ENCODE assay signal across 14 mouse cellular contexts in genomic region chr11:77507426-77507825, GRCm38 (mm10). TPM values are rescaled to one million over a fixed set of nuclear protein-coding genes. Genes with fewer than 3 reads are reported as not detected.
DNase-seq lines count a peak whose midpoint lies in the region; ATAC-seq and TF ChIP-seq lines count a peak whose summit lies in the region.
"Had no signal": no experiment of that assay in that cellular context is flagged by ENCODE, and none has a peak within 500 bp of the region (broad histone marks: within the 10 kb centered on the region; RNA-seq: fewer than 3 reads in every experiment).

No protein-coding gene starts in this region.

- WGBS in forebrain, embryonic 10.5 days = 78% methylated on average over 4 of the region's 4 CpGs
- 75% methylated on average over 4 of the region's 4 CpGs for WGBS in forebrain, embryonic 14.5 days
- WGBS in embryonic facial prominence, embryonic 15.5 days = 74% methylated on average over 4 of the region's 4 CpGs
- 74% methylated on average over 4 of the region's 4 CpGs for WGBS in limb, embryonic 12.5 days
- 71% methylated on average over 4 of the region's 4 CpGs for WGBS in thymus, adult 2 months

- H3K27ac ChIP-seq in forebrain, embryonic 10.5 days = no peak overlapping the region
- no peak overlapping the region for H3K27ac ChIP-seq in forebrain, embryonic 14.5 days (ENCODE audit: low read depth, low read length)
- H3K27ac ChIP-seq in embryonic facial prominence, embryonic 15.5 days (replicated peaks) = peak overlapping the region; percentile 60
- peak overlapping the region; percentile 30 for H3K27ac ChIP-seq in limb, embryonic 12.5 days
- no peak overlapping the region for H3K27ac ChIP-seq in thymus, adult 2 months (ENCODE audit: control insufficient read depth, insufficient read depth, low read length)

- no peak overlapping the region for H3K9ac ChIP-seq in forebrain, embryonic 14.5 days (ENCODE audit: low read length)
- H3K9ac ChIP-seq in embryonic facial prominence, embryonic 15.5 days = no peak overlapping the region
- H3K9ac ChIP-seq in limb, embryonic 12.5 days (replicated peaks) = no peak overlapping the region

- DNase-seq in forebrain, embryonic 10.5 days (ENCODE audit: extremely low spot score, low spot score) = no peak
- DNase-seq in forebrain, embryonic 14.5 days (ENCODE audit: low spot score) = no peak
- peak; percentile 17 for DNase-seq in kidney, adult 11 months
- no peak for DNase-seq in kidney, adult 9 months
- DNase-seq in adrenal gland, postnatal 10 days = no peak
- DNase-seq in thymus, adult 2 months = no peak

- H3K27me3 ChIP-seq in forebrain, embryonic 10.5 days (ENCODE audit: poor library complexity, severe bottlenecking) = peaks cover 11% of the 10 kb centered on the region
- no peaks in the 10 kb centered on the region for H3K27me3 ChIP-seq in forebrain, embryonic 14.5 days (replicated peaks; ENCODE audit: control insufficient read depth, insufficient read depth, low read length)
- H3K27me3 ChIP-seq in embryonic facial prominence, embryonic 15.5 days = no peaks in the 10 kb centered on the region
- H3K27me3 ChIP-seq in limb, embryonic 12.5 days = no peaks in the 10 kb centered on the region
- H3K27me3 ChIP-seq in thymus, adult 2 months (ENCODE audit: control insufficient read depth, insufficient read depth, low read length) = no peaks in the 10 kb centered on the region

- ATAC-seq in forebrain, embryonic 14.5 days = no peak
- ATAC-seq in embryonic facial prominence, embryonic 15.5 days (ENCODE audit: insufficient number of reproducible peaks, low FRiP score, low TSS enrichment, low read depth) = no peak
- ATAC-seq in limb, embryonic 12.5 days (ENCODE audit: insufficient number of reproducible peaks, insufficient read depth, low FRiP score, low TSS enrichment, low read depth) = no peak

- H3K4me1 ChIP-seq in forebrain, embryonic 10.5 days = peaks cover 38% of the 10 kb centered on the region
- peaks cover 7% of the 10 kb centered on the region for H3K4me1 ChIP-seq in forebrain, embryonic 14.5 days (ENCODE audit: control insufficient read depth, insufficient read depth, low read length)
- H3K4me1 ChIP-seq in embryonic facial prominence, embryonic 15.5 days = peaks cover 48% of the 10 kb centered on the region
- H3K4me1 ChIP-seq in limb, embryonic 12.5 days (replicated peaks) = peaks cover 15% of the 10 kb centered on the region
- H3K4me1 ChIP-seq in thymus, adult 2 months (replicated peaks; ENCODE audit: control insufficient read depth, insufficient read depth, low read length) = peaks cover 7% of the 10 kb centered on the region

- no peak overlapping the region for H3K4me2 ChIP-seq in forebrain, embryonic 14.5 days (ENCODE audit: low read length)
- no peak overlapping the region for H3K4me2 ChIP-seq in embryonic facial prominence, embryonic 15.5 days (replicated peaks)
- no peak overlapping the region for H3K4me2 ChIP-seq in limb, embryonic 12.5 days

- no peak for TF ChIP-seq POLR2A in thymus, adult 2 months (IDR thresholded peaks at IDR 0.05; ENCODE audit: control insufficient read depth, extremely low read depth, insufficient read depth, low read length, poor library complexity)

- no peaks in the 10 kb centered on the region for H3K9me3 ChIP-seq in forebrain, embryonic 10.5 days
- no peaks in the 10 kb centered on the region for H3K9me3 ChIP-seq in forebrain, embryonic 14.5 days (replicated peaks; ENCODE audit: control insufficient read depth, low read length)
- H3K9me3 ChIP-seq in embryonic facial prominence, embryonic 15.5 days (replicated peaks) = no peaks in the 10 kb centered on the region
- no peaks in the 10 kb centered on the region for H3K9me3 ChIP-seq in limb, embryonic 12.5 days

- TF ChIP-seq CTCF in thymus, adult 2 months (IDR thresholded peaks at IDR 0.05; ENCODE audit: borderline replicate concordance, control insufficient read depth, extremely low read depth, insufficient read depth, low read length, poor library complexity) = no peak

- peak overlapping the region; percentile 9; the same call in 1 of the 2 replicates for H3K4me3 ChIP-seq in forebrain, embryonic 10.5 days
- H3K4me3 ChIP-seq in forebrain, embryonic 14.5 days (ENCODE audit: low read depth, low read length) = no peak overlapping the region
- no peak overlapping the region for H3K4me3 ChIP-seq in embryonic facial prominence, embryonic 15.5 days (replicated peaks)
- no peak overlapping the region for H3K4me3 ChIP-seq in limb, embryonic 12.5 days (replicated peaks)
- no peak overlapping the region for H3K4me3 ChIP-seq in thymus, adult 2 months (ENCODE audit: control insufficient read depth, insufficient read depth, low read length)

- H3K36me3 ChIP-seq in forebrain, embryonic 10.5 days (replicated peaks) = peaks cover 80% of the 10 kb centered on the region
- peaks cover 57% of the 10 kb centered on the region for H3K36me3 ChIP-seq in forebrain, embryonic 14.5 days (ENCODE audit: control insufficient read depth, insufficient read depth, low read length)
- peaks cover 58% of the 10 kb centered on the region for H3K36me3 ChIP-seq in embryonic facial prominence, embryonic 15.5 days
- peaks cover 79% of the 10 kb centered on the region for H3K36me3 ChIP-seq in limb, embryonic 12.5 days
- H3K36me3 ChIP-seq in thymus, adult 2 months (ENCODE audit: control insufficient read depth, insufficient read depth, low read length) = peaks cover 28% of the 10 kb centered on the region

RNA-seq across cellular contexts. Expression of gene Abhd15, which starts 7.5 kb away (rescaled TPM):
- polyA plus RNA-seq in forebrain, embryonic 10.5 days (2016; fragmentation: Nextera tagmentation; extraction: Ambion mirVana) = 4.7 and 5.5 TPM in 2 replicates
- 1.2 and 1.8 TPM in 2 replicates for polyA plus RNA-seq in forebrain, embryonic 14.5 days (2014; fragmentation: Nextera tagmentation; extraction: Ambion mirVana)
- polyA plus RNA-seq in embryonic facial prominence, embryonic 15.5 days (2015; fragmentation: Nextera tagmentation; extraction: Ambion mirVana) = 3.5 and 3.9 TPM in 2 replicates
- 1.5 and 2.4 TPM in 2 replicates for polyA plus RNA-seq in limb, embryonic 12.5 days (2016; fragmentation: Nextera tagmentation; extraction: Ambion mirVana)
- total RNA-seq in adrenal gland, postnatal 10 days (2021) = 10 to 100 TPM; 26.1 to 27.5 TPM
- polyA plus RNA-seq in thymus, adult 2 months (2012; rRNA removed) = 14.2 and 18.9 TPM in 2 replicates

RNA-seq across cellular contexts. Expression of gene Trp53i13, which starts 8.4 kb away (rescaled TPM):
- polyA plus RNA-seq in forebrain, embryonic 10.5 days (2016; fragmentation: Nextera tagmentation; extraction: Ambion mirVana) = 30.4 and 32.7 TPM in 2 replicates
- polyA plus RNA-seq in forebrain, embryonic 14.5 days (2014; fragmentation: Nextera tagmentation; extraction: Ambion mirVana) = 16.3 and 16.6 TPM in 2 replicates
- polyA plus RNA-seq in embryonic facial prominence, embryonic 15.5 days (2015; fragmentation: Nextera tagmentation; extraction: Ambion mirVana) = 61.8 and 63.9 TPM in 2 replicates
- 49.1 and 53.2 TPM in 2 replicates for polyA plus RNA-seq in limb, embryonic 12.5 days (2016; fragmentation: Nextera tagmentation; extraction: Ambion mirVana)
- 10 to 100 TPM; 12.9 to 13.2 TPM for total RNA-seq in adrenal gland, postnatal 10 days (2021)
- 72.7 and 74.2 TPM in 2 replicates for polyA plus RNA-seq in thymus, adult 2 months (2012; rRNA removed)
- total RNA-seq: monocyte, adult 5-6 weeks had no signal

RNA-seq across cellular contexts. Expression of gene Gm10392, which starts 11.6 kb away (rescaled TPM):
- 0.10 TPM in 2 replicates for polyA plus RNA-seq in forebrain, embryonic 10.5 days (2016; fragmentation: Nextera tagmentation; extraction: Ambion mirVana)
- not detected in 2 replicates for polyA plus RNA-seq in forebrain, embryonic 14.5 days (2014; fragmentation: Nextera tagmentation; extraction: Ambion mirVana)
- 0.29 and 0.39 TPM in 2 replicates for polyA plus RNA-seq in embryonic facial prominence, embryonic 15.5 days (2015; fragmentation: Nextera tagmentation; extraction: Ambion mirVana)
- not detected in 2 replicates for polyA plus RNA-seq in limb, embryonic 12.5 days (2016; fragmentation: Nextera tagmentation; extraction: Ambion mirVana)
- not detected for total RNA-seq in adrenal gland, postnatal 10 days (2021)
- 3.2 and 3.6 TPM in 2 replicates for polyA plus RNA-seq in thymus, adult 2 months (2012; rRNA removed)
- total RNA-seq: adrenal gland, adult 2 months; heart, postnatal 36 days; left cerebral cortex, postnatal 10 days; monocyte, adult 5-6 weeks had no signal
- polyA plus RNA-seq: adrenal gland, adult 2 months; frontal cortex, adult 2 months; large intestine, adult 2 months had no signal

RNA-seq across cellular contexts. Expression of gene Git1, which starts 14.1 kb away (rescaled TPM):
- polyA plus RNA-seq in forebrain, embryonic 10.5 days (2016; fragmentation: Nextera tagmentation; extraction: Ambion mirVana) = 12.2 and 12.8 TPM in 2 replicates
- polyA plus RNA-seq in forebrain, embryonic 14.5 days (2014; fragmentation: Nextera tagmentation; extraction: Ambion mirVana) = 16.3 and 18.7 TPM in 2 replicates
- polyA plus RNA-seq in embryonic facial prominence, embryonic 15.5 days (2015; fragmentation: Nextera tagmentation; extraction: Ambion mirVana) = 11.7 and 12.5 TPM in 2 replicates
- polyA plus RNA-seq in limb, embryonic 12.5 days (2016; fragmentation: Nextera tagmentation; extraction: Ambion mirVana) = 10.2 and 10.3 TPM in 2 replicates
- total RNA-seq in adrenal gland, postnatal 10 days (2021) = 10 to 100 TPM; 49.7 to 57.8 TPM
- polyA plus RNA-seq in thymus, adult 2 months (2012; rRNA removed) = 99.0 and 100 TPM in 2 replicates

RNA-seq across cellular contexts. Expression of gene Ankrd13b, which starts 17.9 kb away (rescaled TPM):
- 9.2 and 9.4 TPM in 2 replicates for polyA plus RNA-seq in forebrain, embryonic 10.5 days (2016; fragmentation: Nextera tagmentation; extraction: Ambion mirVana)
- 25.3 and 32.7 TPM in 2 replicates for polyA plus RNA-seq in forebrain, embryonic 14.5 days (2014; fragmentation: Nextera tagmentation; extraction: Ambion mirVana)
- 8.9 and 10.4 TPM in 2 replicates for polyA plus RNA-seq in embryonic facial prominence, embryonic 15.5 days (2015; fragmentation: Nextera tagmentation; extraction: Ambion mirVana)
- 12.9 and 13.1 TPM in 2 replicates for polyA plus RNA-seq in limb, embryonic 12.5 days (2016; fragmentation: Nextera tagmentation; extraction: Ambion mirVana)
- total RNA-seq in adrenal gland, postnatal 10 days (2021) = 10 to 100 TPM in 1 of 2 experiments, 1 to 10 TPM in 1; 8.3 to 13.4 TPM
- 47.4 and 52.7 TPM in 2 replicates for polyA plus RNA-seq in thymus, adult 2 months (2012; rRNA removed)
- total RNA-seq: monocyte, adult 5-6 weeks had no signal

Comparison
In these comparisons a context has a peak if more than half of its experiments do, and no peak if none do; other contexts are left out.
1. H3K27ac ChIP-seq: peak in embryonic facial prominence, embryonic 15.5 days (single experiment) and limb, embryonic 12.5 days (single experiment); none in forebrain, embryonic 10.5 days (single experiment), forebrain, embryonic 14.5 days (single experiment) and thymus, adult 2 months (single experiment).